Mouse (Mus musculus) MEL (cell line): ENCODE results near the gene Tubal3. TPM values are rescaled to one million over a fixed set of nuclear protein-coding genes. Genes with fewer than 3 reads are reported as not detected.

Experiments used
- DNase-seq: peaks from one replicate; pipeline ENCODE4 v3.0.0; 2011; ENCODE audit warnings: low read depth, low spot score
- H3K27ac ChIP-seq: 2 replicates; pipeline ENCODE4 v1.5.1; 2012; ENCODE audit warnings: low read depth, mild to moderate bottlenecking, control low read depth, low read length, moderate library complexity; ENCODE audit not compliant: control insufficient read depth
- H3K27me3 ChIP-seq, 2 experiments: fragments of 150-350 bp in 1 of 2; sonication (generic) in 1 of 2; 2 replicates each; pipeline ENCODE4 v1.6.1; 2012; ENCODE audit warnings: low read length in 2 of 2, mild to moderate bottlenecking in 2 of 2, improper control_type of control experiment in 1 of 2, moderate library complexity in 1 of 2; ENCODE audit not compliant: insufficient read depth in 2 of 2, control insufficient read depth in 1 of 2
- H3K36me3 ChIP-seq, 2 experiments: 2 replicates each; pipeline ENCODE4 v1.6.1; 2012 to 2014; ENCODE audit warnings: low read length in 2 of 2, improper control_type of control experiment in 1 of 2, inconsistent platforms in 1 of 2, mild to moderate bottlenecking in 1 of 2; ENCODE audit not compliant: insufficient read depth in 2 of 2, control insufficient read depth in 1 of 2
- H3K4me1 ChIP-seq, 2 experiments: fragments of 150-350 bp in 1 of 2; sonication (generic) in 1 of 2; 2 replicates each; pipeline ENCODE4 v1.6.1; 2012; ENCODE audit warnings: low read length in 2 of 2, improper control_type of control experiment in 1 of 2, mild to moderate bottlenecking in 1 of 2; ENCODE audit not compliant: insufficient read depth in 2 of 2, control insufficient read depth in 1 of 2
- H3K4me3 ChIP-seq, 2 experiments: fragments of 150-350 bp in 1 of 2; sonication (generic) in 1 of 2; 2 replicates each; pipeline ENCODE4 v1.5.1; 2012; ENCODE audit warnings: low read depth in 2 of 2, low read length in 2 of 2, mild to moderate bottlenecking in 2 of 2, moderate library complexity in 2 of 2, control low read depth in 1 of 2, improper control_type of control experiment in 1 of 2; ENCODE audit not compliant: control insufficient read depth in 1 of 2, insufficient read depth in 1 of 2
- H3K79me2 ChIP-seq: 2 replicates; pipeline ENCODE4 v1.6.1; 2012; ENCODE audit warnings: mild to moderate bottlenecking, low read length, moderate library complexity; ENCODE audit not compliant: control insufficient read depth, poor library complexity, insufficient read depth
- H3K9ac ChIP-seq: 2 replicates; pipeline ENCODE4 v1.6.1; 2012; ENCODE audit warnings: low read depth, mild to moderate bottlenecking, control low read depth, low read length, moderate library complexity; ENCODE audit not compliant: control insufficient read depth, poor library complexity, severe bottlenecking
- H3K9me3 ChIP-seq: fragments of 150-350 bp; sonication (generic); replicated peaks from 2 replicates; pipeline ENCODE4 v1.6.1; 2012; ENCODE audit warnings: mild to moderate bottlenecking, low read length, improper control_type of control experiment, moderate library complexity; ENCODE audit not compliant: insufficient read depth
- BHLHE40 ChIP-seq: IDR thresholded peaks from 2 replicates; pipeline ENCODE4 v1.6.1; 2012; ENCODE audit warnings: low read depth, mild to moderate bottlenecking, inconsistent platforms, low read length, improper control_type of control experiment, borderline replicate concordance
- CHD2 ChIP-seq: IDR thresholded peaks from 2 replicates; pipeline ENCODE4 v1.6.1; 2011; ENCODE audit warnings: low read length, improper control_type of control experiment
- E2F4 ChIP-seq: IDR thresholded peaks from 2 replicates; pipeline ENCODE4 v1.6.1; 2011; ENCODE audit warnings: low read depth, low read length, improper control_type of control experiment, borderline replicate concordance
- ELF1 ChIP-seq: IDR thresholded peaks from 2 replicates; pipeline ENCODE4 v1.6.1; 2014; ENCODE audit warnings: low read depth, mild to moderate bottlenecking, inconsistent platforms, low read length, improper control_type of control experiment, moderate library complexity
- EP300 ChIP-seq, 2 experiments: IDR thresholded peaks; 2 replicates each; pipeline ENCODE4 v1.6.1; 2011; ENCODE audit warnings: improper control_type of control experiment in 2 of 2, low read length in 2 of 2, low read depth in 1 of 2, mild to moderate bottlenecking in 1 of 2
- ETS1 ChIP-seq: IDR thresholded peaks from 2 replicates; pipeline ENCODE4 v1.6.1; 2012; ENCODE audit warnings: low read depth, mild to moderate bottlenecking, inconsistent platforms, low read length, improper control_type of control experiment, moderate library complexity
- GABPA ChIP-seq: IDR thresholded peaks from 2 replicates; pipeline ENCODE4 v1.6.1; 2012; ENCODE audit warnings: low read depth, mild to moderate bottlenecking, inconsistent platforms, low read length, improper control_type of control experiment, moderate library complexity
- GATA1 ChIP-seq: IDR thresholded peaks from 2 replicates; pipeline ENCODE4 v1.6.1; 2011; ENCODE audit warnings: low read depth, low read length, improper control_type of control experiment
- JUND ChIP-seq: IDR thresholded peaks from 2 replicates; pipeline ENCODE4 v1.6.1; 2011; ENCODE audit warnings: low read depth, mild to moderate bottlenecking, improper control_type of control experiment, low read length
- KAT2A ChIP-seq: conservative IDR thresholded peaks from 2 replicates; pipeline ENCODE4 v1.6.1; 2012; ENCODE audit warnings: low read depth, low read length, improper control_type of control experiment, inconsistent platforms
- MAFK ChIP-seq: IDR thresholded peaks from 2 replicates; pipeline ENCODE4 v1.6.1; 2011; ENCODE audit warnings: low read depth, mild to moderate bottlenecking, low read length, improper control_type of control experiment, borderline replicate concordance
- MAZ ChIP-seq: IDR thresholded peaks from 2 replicates; pipeline ENCODE4 v1.6.1; 2012; ENCODE audit warnings: low read depth, mild to moderate bottlenecking, inconsistent platforms, low read length, improper control_type of control experiment
- MXI1 ChIP-seq: IDR thresholded peaks from 2 replicates; pipeline ENCODE4 v1.6.1; 2011; ENCODE audit warnings: mild to moderate bottlenecking, low read depth, low read length, improper control_type of control experiment
- MYB ChIP-seq: IDR thresholded peaks from 2 replicates; pipeline ENCODE4 v1.6.1; 2011; ENCODE audit warnings: mild to moderate bottlenecking, low read depth, low read length, improper control_type of control experiment
- MYC ChIP-seq: IDR thresholded peaks from 2 replicates; pipeline ENCODE4 v1.6.1; 2011; ENCODE audit warnings: low read depth, mild to moderate bottlenecking, low read length, improper control_type of control experiment, moderate library complexity
- NELFE ChIP-seq: IDR thresholded peaks from 2 replicates; pipeline ENCODE4 v1.6.1; 2011; ENCODE audit warnings: low read depth, low read length, improper control_type of control experiment
- NRF1 ChIP-seq: IDR thresholded peaks from 2 replicates; pipeline ENCODE4 v1.6.1; 2014; ENCODE audit warnings: low read depth, mild to moderate bottlenecking, inconsistent platforms, low read length, improper control_type of control experiment, moderate library complexity; ENCODE audit not compliant: poor library complexity, insufficient read depth, severe bottlenecking
- POLR2A ChIP-seq, 2 experiments: IDR thresholded peaks; 2 replicates each; pipeline ENCODE4 v1.6.1; 2011 to 2012; ENCODE audit warnings: low read length in 2 of 2, mild to moderate bottlenecking in 2 of 2, control low read depth in 1 of 2, improper control_type of control experiment in 1 of 2, low read depth in 1 of 2, moderate library complexity in 1 of 2; ENCODE audit not compliant: control insufficient read depth in 1 of 2, insufficient read depth in 1 of 2, poor library complexity in 1 of 2
- POLR2AphosphoS2 ChIP-seq: IDR thresholded peaks from 2 replicates; pipeline ENCODE4 v1.6.1; 2011; ENCODE audit warnings: low read length, improper control_type of control experiment
- RAD21 ChIP-seq: IDR thresholded peaks from 2 replicates; pipeline ENCODE4 v1.6.1; 2011; ENCODE audit warnings: mild to moderate bottlenecking, low read depth, low read length, improper control_type of control experiment
- RCOR1 ChIP-seq: IDR thresholded peaks from 2 replicates; pipeline ENCODE4 v1.6.1; 2012; ENCODE audit warnings: low read depth, mild to moderate bottlenecking, inconsistent platforms, low read length, improper control_type of control experiment
- SIN3A ChIP-seq: IDR thresholded peaks from 2 replicates; pipeline ENCODE4 v1.6.1; 2012; ENCODE audit warnings: low read length, improper control_type of control experiment, inconsistent platforms
- SMC3 ChIP-seq: IDR thresholded peaks from 2 replicates; pipeline ENCODE4 v1.6.1; 2011; ENCODE audit warnings: low read depth, low read length, improper control_type of control experiment
- TAL1 ChIP-seq: IDR thresholded peaks from 2 replicates; pipeline ENCODE4 v1.6.1; 2012; ENCODE audit warnings: mild to moderate bottlenecking, inconsistent platforms, low read length, moderate library complexity, mixed read lengths
- TBP ChIP-seq: IDR thresholded peaks from 2 replicates; pipeline ENCODE4 v1.8.0; 2011; ENCODE audit warnings: low read depth, low read length, improper control_type of control experiment
- TCF12 ChIP-seq: IDR thresholded peaks from 2 replicates; pipeline ENCODE4 v1.6.1; 2014; ENCODE audit warnings: low read depth, mild to moderate bottlenecking, inconsistent platforms, low read length, improper control_type of control experiment, moderate library complexity
- UBTF ChIP-seq: IDR thresholded peaks from 2 replicates; pipeline ENCODE4 v1.6.1; 2012; ENCODE audit warnings: low read depth, mild to moderate bottlenecking, inconsistent platforms, low read length, improper control_type of control experiment, moderate library complexity, borderline replicate concordance; ENCODE audit not compliant: insufficient read depth
- USF2 ChIP-seq, 2 experiments: IDR thresholded peaks; 2 replicates each; pipeline ENCODE4 v1.6.1; 2011 to 2012; ENCODE audit warnings: improper control_type of control experiment in 2 of 2, low read length in 2 of 2, borderline replicate concordance in 1 of 2, inconsistent platforms in 1 of 2, low read depth in 1 of 2, mild to moderate bottlenecking in 1 of 2; ENCODE audit not compliant: insufficient read depth in 1 of 2
- ZC3H11A ChIP-seq: IDR thresholded peaks from 2 replicates; pipeline ENCODE4 v1.6.1; 2012; ENCODE audit warnings: low read depth, mild to moderate bottlenecking, inconsistent platforms, low read length, improper control_type of control experiment
- ZKSCAN1 ChIP-seq: IDR thresholded peaks from 2 replicates; pipeline ENCODE4 v1.6.1; 2012; ENCODE audit warnings: low read depth, mild to moderate bottlenecking, inconsistent platforms, low read length, improper control_type of control experiment, moderate library complexity
- ZMIZ1 ChIP-seq: IDR thresholded peaks from 2 replicates; pipeline ENCODE4 v1.6.1; 2012; ENCODE audit warnings: low read depth, mild to moderate bottlenecking, inconsistent platforms, low read length, improper control_type of control experiment, moderate library complexity
- ZNF384 ChIP-seq: IDR thresholded peaks from 2 replicates; pipeline ENCODE4 v1.6.1; 2012; ENCODE audit warnings: low read depth, mild to moderate bottlenecking, inconsistent platforms, low read length, improper control_type of control experiment
- polyA plus RNA-seq, 2 experiments: library from polyadenylated mRNA; stranded (reverse) in 1 of 2; unstranded in 1 of 2; fragments of >175 nt in 1 of 2; fragments of >200 nt in 1 of 2; gene quantifications; 2 replicates each; pipeline versions ENCODE4 v1.2.1 to v1.2.4; 2012; ENCODE audit warnings: low replicate concordance in 2 of 2, low read depth in 1 of 2; ENCODE audit not compliant: insufficient read length in 2 of 2, insufficient read depth in 1 of 2, missing spikeins in 1 of 2
- total RNA-seq: library from RNA; depleted of rRNA; stranded (reverse); fragments of 300-350 nt; gene quantifications from 2 replicates; pipeline ENCODE4 v1.2.3, GENCODE M21; 2012

Tubal3 gene
- total and polyA plus RNA-seq, 3 experiments: not detected

- H3K27ac ChIP-seq: no peak overlapping the region
- peaks cover 6 to 8% of the 10 kb centered on the region in 2 experiments for H3K4me1 ChIP-seq
- H3K4me3 ChIP-seq: no peak overlapping the region
- DNase-seq: no peak
- H3K27me3 ChIP-seq: no peaks in the 10 kb centered on the region
- no peak overlapping the region for H3K9ac ChIP-seq
- TF ChIP-seq NELFE (no peak), E2F4 (no peak), POLR2AphosphoS2 (no peak), SIN3A (no peak), MYB (no peak), TBP (no peak), JUND (no peak), MYC (no peak), GABPA (no peak)
- TF ChIP-seq, all 39 proteins: peak for 0
- Histone ChIP-seq H3K36me3 (peaks cover 3 to 15% of the 10 kb centered on the region in 2 experiments), H3K79me2 (peaks cover 2% of the 10 kb centered on the region; the same call in 1 of the 2 replicates), H3K9me3 (no peaks in the 10 kb centered on the region)
Measured at GRCm38 (mm10) chr13:3910356-3910755, 7.7 kb upstream of the Tubal3 start.

GRCm38 (mm10) chr13:3913504-3913903 lies 4.6 kb upstream of the Tubal3 start:
- DNase-seq: peak; percentile 54
- Histone ChIP-seq H3K9me3 (no peaks in the 10 kb centered on the region), H3K36me3 (peaks cover 3 to 20% of the 10 kb centered on the region in 2 experiments), H3K4me3 (no peak overlapping the region), H3K4me1 (peaks cover 11 to 13% of the 10 kb centered on the region in 2 experiments), H3K27ac (no peak overlapping the region), H3K79me2 (peaks cover 15% of the 10 kb centered on the region), H3K9ac (no peak overlapping the region), H3K27me3 (no peaks in the 10 kb centered on the region)
- TF ChIP-seq TCF12 (no peak), TAL1 (no peak), MYB (no peak), BHLHE40 (peak; percentile 92), ETS1 (0 out of 2 replicates have a peak, but pooled peaks have one; percentile 34), CHD2 (no peak), GABPA (no peak), GATA1 (peak; percentile 30; the same call in 1 of the 2 replicates), RCOR1 (0 out of 2 replicates have a peak, but pooled peaks have one; percentile 21), ZMIZ1 (no peak), UBTF (no peak), ZKSCAN1 (no peak), EP300 (IDR thresholded peaks at IDR 0.05; ENCODE audit: low read depth in 1 of 2, low read length in 2 of 2) (peak; percentile 27 to 50; a peak in 3 of 4 replicates), ZC3H11A (no peak), POLR2A (IDR thresholded peaks at IDR 0.05; ENCODE audit: control insufficient read depth in 1 of 2, insufficient read depth in 1 of 2, low read depth in 1 of 2, low read length in 2 of 2, poor library complexity in 1 of 2) (no peak), MXI1 (no peak), MAZ (no peak), NRF1 (no peak), SIN3A (peak; percentile 21; the same call in 1 of the 2 replicates), MYC (no peak), KAT2A (no peak), MAFK (no peak), POLR2AphosphoS2 (no peak), ZNF384 (no peak), ELF1 (no peak), USF2 (IDR thresholded peaks at IDR 0.05; ENCODE audit: borderline replicate concordance in 1 of 2, insufficient read depth in 1 of 2, low read depth in 1 of 2, low read length in 2 of 2) (peak in 1 of 2 experiments; percentile 31; a peak in 1 of 4 replicates), RAD21 (no peak), SMC3 (no peak)
